Mouse (Mus musculus) embryonic fibroblast, embryonic 13.5 days (primary cell): ENCODE measurements around the gene Haus2.

Experiments
- CTCF ChIP-seq: IDR thresholded peaks from 2 replicates; pipeline ENCODE4 v1.5.1; 2011; ENCODE audit warnings: mild to moderate bottlenecking, control low read depth, low read length, moderate library complexity, borderline replicate concordance; ENCODE audit not compliant: insufficient read depth
- POLR2A ChIP-seq: IDR thresholded peaks from 2 replicates; pipeline ENCODE4 v1.6.1; 2011; ENCODE audit warnings: low read depth, mild to moderate bottlenecking, control low read depth, low read length, moderate library complexity

DNA sequence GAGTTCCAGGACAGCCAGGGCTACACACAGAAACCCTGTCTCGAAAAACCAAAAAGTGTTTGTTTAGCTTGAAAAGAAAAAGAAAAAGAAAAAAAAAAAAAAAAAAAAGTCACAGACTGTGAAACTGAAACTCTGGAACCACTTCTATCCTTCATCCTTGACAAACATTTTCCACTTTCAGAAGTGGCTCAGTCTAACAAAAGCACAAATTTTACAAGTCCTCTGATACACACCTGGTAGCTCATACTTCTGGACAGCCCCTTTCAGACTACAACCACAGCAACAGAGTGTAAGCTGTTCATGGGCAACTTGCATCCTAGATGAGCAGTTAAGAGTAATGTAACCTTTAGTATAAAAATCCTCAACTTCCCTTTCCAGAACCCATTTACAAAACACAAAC lies 47.7 kb upstream of the Haus2 start:
- TF ChIP-seq POLR2A (no peak), CTCF (no peak)
